Mouse (Mus musculus) lung, adult 2 months (tissue): ENCODE data around the gene Olfr1368.

ENCODE experiments used
- CTCF ChIP-seq: fragments of 200-500 bp; IDR thresholded peaks from 2 replicates; pipeline ENCODE4 v1.5.1; 2011; ENCODE audit warnings: mild to moderate bottlenecking, low read length, control low read depth; ENCODE audit not compliant: insufficient read depth
- POLR2A ChIP-seq: fragments of 200-500 bp; IDR thresholded peaks from 2 replicates; pipeline ENCODE4 v1.6.1; 2011; ENCODE audit warnings: low read depth, mild to moderate bottlenecking, control low read depth, low read length, borderline replicate concordance; ENCODE audit errors: extremely low read depth

- TF ChIP-seq CTCF (no peak), POLR2A (no peak)
Measured at GRCm38 (mm10) chr13:21176733-21177132, 31.1 kb upstream of the Olfr1368 start.
